In the genomic region with DNA sequence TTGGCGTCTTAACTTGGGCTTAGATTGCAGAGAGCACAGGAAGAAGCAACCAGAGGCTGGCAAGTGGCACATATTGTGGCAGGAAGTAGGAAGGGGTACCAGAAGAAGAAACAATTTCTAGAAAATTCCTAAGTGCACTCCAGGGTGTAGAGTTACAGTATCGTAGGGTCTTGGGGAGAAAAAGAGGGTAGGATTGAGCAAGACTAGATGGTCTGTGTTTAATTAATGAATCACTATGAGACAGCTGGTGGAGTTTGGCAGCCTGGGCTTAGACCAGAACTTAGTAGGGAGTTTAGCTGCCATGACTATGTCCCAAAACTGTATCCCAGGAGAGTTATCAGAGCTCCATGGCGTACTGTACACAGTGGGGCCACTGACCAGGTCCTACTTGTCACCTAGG, we compare ENCODE assay signal across 10 mouse cellular contexts. TPM values are rescaled to one million over a fixed set of nuclear protein-coding genes. Genes with fewer than 3 reads are reported as not detected.
DNase-seq lines count a peak whose midpoint lies in the region; ATAC-seq and TF ChIP-seq lines count a peak whose summit lies in the region.
"Had no signal": no experiment of that assay in that cellular context is flagged by ENCODE, and none has a peak within 500 bp of the region (broad histone marks: within the 10 kb centered on the region; RNA-seq: fewer than 3 reads in every experiment).

No protein-coding gene starts in this region.

- H3K9me3 ChIP-seq in lung, embryonic 14.5 days (ENCODE audit: low read depth, low read length) = no peaks in the 10 kb centered on the region
- H3K9me3 ChIP-seq in forebrain, embryonic 14.5 days (replicated peaks; ENCODE audit: control insufficient read depth, low read length) = no peaks in the 10 kb centered on the region
- no peaks in the 10 kb centered on the region for H3K9me3 ChIP-seq in limb, embryonic 12.5 days
- H3K9me3 ChIP-seq in stomach, embryonic 16.5 days (replicated peaks; ENCODE audit: control insufficient read depth, low read length) = no peaks in the 10 kb centered on the region

- H3K9ac ChIP-seq in lung, embryonic 14.5 days = peak overlapping the region; percentile 72; the same call in 1 of the 2 replicates
- peak overlapping the region; percentile 78; the same call in 1 of the 2 replicates for H3K9ac ChIP-seq in forebrain, embryonic 14.5 days (ENCODE audit: low read length)
- peak overlapping the region; percentile 76; the same call in 1 of the 2 replicates for H3K9ac ChIP-seq in limb, embryonic 12.5 days (replicated peaks)
- no peak overlapping the region for H3K9ac ChIP-seq in stomach, embryonic 16.5 days (ENCODE audit: low read length)

- peaks cover 9% of the 10 kb centered on the region; the same call in 1 of the 2 replicates for H3K4me1 ChIP-seq in lung, embryonic 14.5 days (ENCODE audit: insufficient read depth)
- H3K4me1 ChIP-seq in forebrain, embryonic 14.5 days (ENCODE audit: control insufficient read depth, insufficient read depth, low read length) = peaks cover 17% of the 10 kb centered on the region
- peaks cover 21% of the 10 kb centered on the region for H3K4me1 ChIP-seq in limb, embryonic 12.5 days (replicated peaks)
- peaks cover 11% of the 10 kb centered on the region for H3K4me1 ChIP-seq in stomach, embryonic 16.5 days (ENCODE audit: control insufficient read depth, insufficient read depth, low read length)

- peak; percentile 28 for DNase-seq in lung, embryonic 14.5 days
- no peak for DNase-seq in lung, postnatal 10 days
- no peak for DNase-seq in forebrain, embryonic 14.5 days (ENCODE audit: low spot score)
- DNase-seq in adrenal gland, adult 8-10 months = no peak
- no peak for DNase-seq in cerebellum, adult 9-10 months
- DNase-seq: heart, postnatal 14 days had no signal

- peak overlapping the region; percentile 88; the same call in 1 of the 2 replicates for H3K27ac ChIP-seq in lung, embryonic 14.5 days (ENCODE audit: low read depth)
- H3K27ac ChIP-seq in forebrain, embryonic 14.5 days (ENCODE audit: low read depth, low read length) = peak overlapping the region; percentile 90; the same call in 1 of the 2 replicates
- peak overlapping the region; percentile 75; the same call in 1 of the 2 replicates for H3K27ac ChIP-seq in limb, embryonic 12.5 days
- no peak overlapping the region for H3K27ac ChIP-seq in stomach, embryonic 16.5 days (ENCODE audit: low read length)
- H3K27ac ChIP-seq: macrophage had no signal

- peak overlapping the region; percentile 56 for H3K4me3 ChIP-seq in lung, embryonic 14.5 days (ENCODE audit: low read depth, low read length)
- peak overlapping the region; percentile 45 for H3K4me3 ChIP-seq in forebrain, embryonic 14.5 days (ENCODE audit: low read depth, low read length)
- peak overlapping the region; percentile 57 for H3K4me3 ChIP-seq in limb, embryonic 12.5 days (replicated peaks)
- H3K4me3 ChIP-seq in stomach, embryonic 16.5 days (replicated peaks; ENCODE audit: low read length) = peak overlapping the region; percentile 49; the same call in 1 of the 2 replicates

- H3K27me3 ChIP-seq in lung, embryonic 14.5 days (ENCODE audit: insufficient read depth, low read length) = no peaks in the 10 kb centered on the region
- no peaks in the 10 kb centered on the region for H3K27me3 ChIP-seq in forebrain, embryonic 14.5 days (replicated peaks; ENCODE audit: control insufficient read depth, insufficient read depth, low read length)
- peaks cover 7% of the 10 kb centered on the region for H3K27me3 ChIP-seq in limb, embryonic 12.5 days
- H3K27me3 ChIP-seq in stomach, embryonic 16.5 days (ENCODE audit: control insufficient read depth, insufficient read depth, low read length) = 0 out of 2 replicates have a peak, but pooled peaks cover 3% of the 10 kb centered on the region

- ATAC-seq in lung, embryonic 14.5 days (ENCODE audit: insufficient read depth) = peak; percentile 29
- ATAC-seq in forebrain, embryonic 14.5 days = 0 out of 2 replicates have a peak, but pooled peaks have one; percentile 1
- no peak for ATAC-seq in limb, embryonic 12.5 days (ENCODE audit: insufficient number of reproducible peaks, insufficient read depth, low FRiP score, low TSS enrichment, low read depth)
- no peak for ATAC-seq in stomach, embryonic 16.5 days (ENCODE audit: insufficient read depth, low FRiP score)
- ATAC-seq in erythroblast, adult 5-6 weeks (replicated peaks; ENCODE audit: low FRiP score, poor library complexity, severe bottlenecking) = no peak

- no peaks in the 10 kb centered on the region for H3K36me3 ChIP-seq in lung, embryonic 14.5 days (ENCODE audit: insufficient read depth)
- H3K36me3 ChIP-seq in forebrain, embryonic 14.5 days (ENCODE audit: control insufficient read depth, insufficient read depth, low read length) = no peaks in the 10 kb centered on the region
- H3K36me3 ChIP-seq in limb, embryonic 12.5 days = no peaks in the 10 kb centered on the region
- no peaks in the 10 kb centered on the region for H3K36me3 ChIP-seq in stomach, embryonic 16.5 days (ENCODE audit: control insufficient read depth, insufficient read depth, low read length)

- 44% methylated on average over 3 of the region's 3 CpGs for WGBS in lung, embryonic 14.5 days
- 65% methylated on average over 3 of the region's 3 CpGs for WGBS in forebrain, embryonic 14.5 days
- WGBS in limb, embryonic 12.5 days = 48% methylated on average over 3 of the region's 3 CpGs
- 71% methylated on average over 3 of the region's 3 CpGs for WGBS in stomach, embryonic 16.5 days

- no peak for TF ChIP-seq CTCF in lung, embryonic 14.5 days (IDR thresholded peaks at IDR 0.05; ENCODE audit: low read depth)

- H3K4me2 ChIP-seq in lung, embryonic 14.5 days = peak overlapping the region; percentile 90
- peak overlapping the region; percentile 82 for H3K4me2 ChIP-seq in forebrain, embryonic 14.5 days (ENCODE audit: low read length)
- H3K4me2 ChIP-seq in limb, embryonic 12.5 days = peak overlapping the region; percentile 90
- H3K4me2 ChIP-seq in stomach, embryonic 16.5 days (ENCODE audit: low read depth, low read length) = peak overlapping the region; percentile 89

RNA-seq across cellular contexts. Expression of gene Tspan11, which starts 1.2 kb away (rescaled TPM):
- polyA plus RNA-seq in lung, embryonic 14.5 days (2014; fragmentation: Nextera tagmentation; extraction: Ambion mirVana) = 21.7 and 22.5 TPM in 2 replicates
- polyA plus RNA-seq in forebrain, embryonic 14.5 days (2014; fragmentation: Nextera tagmentation; extraction: Ambion mirVana) = 9.8 and 10.5 TPM in 2 replicates
- polyA plus RNA-seq in limb, embryonic 12.5 days (2016; fragmentation: Nextera tagmentation; extraction: Ambion mirVana) = 14.9 and 15.7 TPM in 2 replicates
- polyA plus RNA-seq in stomach, embryonic 16.5 days (2015; fragmentation: Nextera tagmentation; extraction: Ambion mirVana) = 4.1 and 5.5 TPM in 2 replicates
- 10 to 100 TPM in 2 of 4 experiments, 1 to 10 TPM in 2; 7.3 to 21.2 (median 12.3) TPM for total RNA-seq in adrenal gland, adult 8-10 months (2022)
- not detected in 2 replicates for total RNA-seq in erythroblast, adult 5-6 weeks (2015; ENCODE audit: low replicate concordance)
- 2.9 TPM in 1 of 2 replicates, not detected in the other for total RNA-seq in erythroblast, adult 5-6 weeks (2017; ENCODE audit: low replicate concordance)
- polyA plus RNA-seq: macrophage had no signal

Comparison
In these comparisons a context has a peak if more than half of its experiments do, and no peak if none do; other contexts are left out.
1. ATAC-seq: peak in lung, embryonic 14.5 days (single experiment) and forebrain, embryonic 14.5 days (single experiment); none in limb, embryonic 12.5 days (single experiment), stomach, embryonic 16.5 days (single experiment) and erythroblast, adult 5-6 weeks (single experiment).
2. Peak in every context shown above with its lines, with median percentiles within 50 percentile points of each other: H3K4me2 ChIP-seq and H3K4me3 ChIP-seq.